Mouse (Mus musculus): ENCODE data around the gene BC017158. TPM values are rescaled to one million over a fixed set of nuclear protein-coding genes. Genes with fewer than 3 reads are reported as not detected.
A peak's percentile ranks its signal among the peaks of the same experiment; 100 is the strongest.

Gene BC017158
- total RNA-seq, 2 experiments from 2014 or later, result 50.8 to 95.0 TPM

DNA sequence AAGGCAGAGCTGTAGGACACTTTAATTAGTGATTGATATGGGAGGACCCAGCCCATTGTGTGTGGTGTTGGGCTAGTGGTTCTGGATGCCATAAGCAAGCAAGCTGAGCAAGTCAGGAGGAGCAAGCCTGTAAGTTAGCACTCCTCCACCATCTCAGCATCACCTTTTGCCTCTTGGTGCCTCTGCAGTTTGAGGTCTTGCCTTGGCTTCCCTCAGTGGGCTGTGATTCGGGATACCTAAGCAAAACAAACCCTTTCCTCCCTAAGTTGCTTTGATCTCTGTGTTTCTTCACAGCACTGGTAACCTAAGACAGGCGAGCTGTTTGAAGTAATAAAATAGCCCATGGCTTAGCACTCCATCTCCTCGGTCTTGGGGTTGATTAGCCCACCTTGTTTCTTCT, 13.3 kb upstream of the BC017158 start:
- ATAC-seq (replicated peaks; ENCODE audit: low FRiP score, low TSS enrichment, poor library complexity, severe bottlenecking), result no peak

DNA sequence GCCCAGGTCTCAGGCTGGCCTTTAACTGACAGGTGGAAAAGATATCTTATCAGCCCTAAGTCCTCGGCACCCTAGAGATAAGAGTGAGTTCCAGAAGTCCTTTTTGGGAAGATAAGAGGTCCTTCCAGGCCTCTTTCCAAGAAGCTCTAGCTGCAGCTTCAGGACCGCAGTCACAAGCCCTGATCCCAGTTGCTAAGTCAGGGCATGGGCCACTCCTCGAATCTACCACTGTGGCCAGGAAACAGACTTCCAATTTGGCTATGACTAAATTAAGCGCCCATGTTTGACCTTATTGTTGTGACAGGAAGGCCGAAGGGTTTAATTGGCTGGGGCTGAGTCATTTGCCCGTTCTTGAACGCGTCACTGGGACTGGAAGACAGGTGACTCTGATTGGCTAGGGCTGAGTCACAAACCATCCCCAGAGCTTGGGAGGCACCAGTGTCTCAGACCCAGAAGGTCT, 12.3 kb upstream of the BC017158 start:
- peak; percentile 45 for ATAC-seq (replicated peaks; ENCODE audit: low FRiP score, low TSS enrichment, poor library complexity, severe bottlenecking)

DNA sequence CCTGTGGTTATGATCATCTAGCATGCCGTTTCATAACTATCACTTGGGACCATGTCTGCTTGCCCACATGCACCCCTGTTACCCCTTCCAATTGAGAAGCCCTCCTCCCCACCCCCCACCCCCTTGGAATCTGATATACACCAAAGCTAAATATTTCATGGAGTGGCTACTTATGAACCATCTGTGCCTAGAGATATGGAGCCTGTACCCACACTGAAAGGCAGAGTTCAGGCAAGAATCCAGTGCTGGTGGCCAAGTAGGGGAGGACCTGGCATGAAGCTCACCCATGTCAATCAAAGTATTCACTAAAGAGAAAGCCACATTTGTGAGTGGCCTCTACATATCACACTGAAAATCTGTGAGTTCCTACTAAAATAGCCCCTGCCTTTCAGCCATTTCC, 11.8 kb upstream of the BC017158 start:
- ATAC-seq (replicated peaks; ENCODE audit: low FRiP score, low TSS enrichment, poor library complexity, severe bottlenecking), result peak; percentile 74

DNA sequence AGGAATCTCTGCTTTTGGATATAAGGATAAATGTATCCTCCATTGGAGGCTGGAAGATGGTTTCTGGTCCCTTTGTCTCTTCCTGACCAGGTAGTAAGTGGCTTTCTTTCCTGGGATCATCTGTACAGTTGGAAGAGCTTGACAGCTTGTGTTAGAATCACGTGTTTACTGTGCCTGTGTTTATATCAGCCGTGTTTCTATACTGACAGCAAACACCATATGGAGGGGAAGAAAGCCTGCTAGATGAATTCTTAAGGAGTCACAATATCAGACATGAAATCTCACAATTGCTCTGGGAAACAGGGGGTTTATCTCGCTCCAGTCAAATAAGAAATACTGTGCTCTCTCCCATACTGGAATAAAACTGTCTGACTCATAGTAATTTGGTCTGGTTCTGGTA, 11.2 kb upstream of the BC017158 start:
- ATAC-seq (replicated peaks; ENCODE audit: low FRiP score, low TSS enrichment, poor library complexity, severe bottlenecking), result no peak

DNA sequence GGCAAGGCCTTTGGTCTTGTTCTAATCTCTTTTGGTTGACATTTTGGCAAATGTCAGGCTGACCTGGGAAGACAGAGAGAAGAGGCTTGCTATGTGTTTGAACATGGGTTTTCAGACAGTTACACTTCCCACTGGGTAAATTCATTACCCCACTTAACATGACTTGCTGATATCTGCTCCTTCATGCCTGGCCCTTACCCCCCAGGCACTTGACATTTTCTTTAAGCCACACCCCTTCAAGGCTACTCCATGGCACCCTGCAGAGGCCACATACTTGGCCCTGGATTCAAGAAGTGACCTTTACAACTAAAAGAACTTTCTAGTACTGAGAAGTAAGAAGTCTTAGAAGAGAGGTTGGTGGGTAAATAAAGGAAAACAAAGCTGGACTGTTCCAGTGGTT, 9.9 kb upstream of the BC017158 start:
- no peak for ATAC-seq (replicated peaks; ENCODE audit: low FRiP score, low TSS enrichment, poor library complexity, severe bottlenecking)

DNA sequence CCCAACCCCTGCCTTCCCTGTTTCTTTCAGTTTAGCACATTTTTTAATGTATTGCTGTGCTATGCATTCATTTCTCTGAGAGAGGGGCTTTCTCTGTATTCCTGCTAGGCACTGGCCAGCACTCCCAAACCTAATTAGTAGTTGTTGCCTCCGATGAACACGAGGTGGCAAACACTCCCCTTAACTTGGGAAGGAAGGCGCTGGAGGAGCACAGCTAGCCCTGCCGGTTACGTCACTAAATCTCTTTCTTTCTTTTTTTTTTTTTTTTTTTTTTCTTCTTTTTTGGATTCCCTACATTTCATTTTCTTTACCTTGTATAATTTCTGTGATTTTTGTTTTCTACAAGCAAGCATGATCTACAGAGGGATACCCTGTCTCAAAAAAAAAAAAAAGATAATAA, 6.9 kb upstream of the BC017158 start:
- ATAC-seq (replicated peaks; ENCODE audit: low FRiP score, low TSS enrichment, poor library complexity, severe bottlenecking), result peak; percentile 66; the same call in 1 of the 2 replicates

DNA sequence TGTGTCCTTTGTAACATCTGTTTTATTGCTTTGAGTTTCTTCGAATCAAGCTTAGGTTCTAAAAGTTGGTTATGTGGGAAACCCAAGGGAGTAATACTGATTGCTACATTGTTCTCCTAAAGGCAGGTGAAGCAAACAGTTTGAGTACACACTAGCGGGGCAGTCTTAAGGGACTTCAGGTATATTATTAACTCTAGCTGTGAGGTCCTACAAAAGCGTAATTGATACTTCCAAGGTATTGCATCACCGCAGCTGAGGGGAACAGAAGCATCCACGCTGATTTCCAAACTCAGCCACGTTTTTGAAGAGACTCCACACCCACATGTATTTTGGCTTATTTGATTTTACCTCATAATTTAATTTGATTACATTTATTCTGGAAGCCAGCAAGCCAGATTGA, 6.2 kb upstream of the BC017158 start:
- no peak for ATAC-seq (replicated peaks; ENCODE audit: low FRiP score, low TSS enrichment, poor library complexity, severe bottlenecking)

DNA sequence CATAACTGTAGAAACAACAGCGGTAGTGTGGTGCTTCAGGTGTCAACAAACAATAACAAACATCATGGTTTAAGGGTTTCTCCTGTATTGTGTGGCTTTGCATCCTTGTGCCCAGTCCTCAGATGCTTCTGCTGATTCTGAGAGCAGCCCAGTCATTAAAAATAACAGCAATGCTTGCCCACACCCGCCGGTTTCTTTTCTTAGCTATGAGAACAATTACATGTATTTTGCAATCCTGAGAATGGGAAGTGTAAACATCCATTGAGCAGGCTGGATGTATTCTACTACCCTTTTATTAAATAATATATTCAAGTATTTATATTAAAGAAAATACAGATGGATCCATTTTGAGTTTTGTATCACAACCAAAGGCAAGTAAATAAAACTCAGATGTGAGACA, 4.2 kb upstream of the BC017158 start:
- no peak for ATAC-seq (replicated peaks; ENCODE audit: low FRiP score, low TSS enrichment, poor library complexity, severe bottlenecking)

DNA sequence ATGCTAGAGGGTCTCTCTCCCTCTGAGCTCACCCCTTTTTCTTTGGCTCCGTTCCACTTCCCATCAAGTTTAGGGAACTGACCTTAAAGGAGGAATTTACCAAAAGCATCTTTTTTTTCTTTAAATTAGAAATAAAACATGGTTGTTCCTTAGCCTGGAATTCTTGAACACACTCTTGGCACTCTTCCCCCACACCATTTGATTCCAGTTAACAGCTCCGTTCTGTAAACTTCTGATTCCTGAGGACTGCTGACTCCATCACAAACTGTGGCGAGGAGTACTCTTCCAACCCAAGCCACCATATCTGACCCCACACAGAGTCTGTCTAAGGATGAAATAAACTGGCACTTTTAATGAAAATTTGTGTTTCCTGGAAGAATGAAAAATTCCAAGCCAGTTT, 3.0 kb upstream of the BC017158 start:
- ATAC-seq (replicated peaks; ENCODE audit: low FRiP score, low TSS enrichment, poor library complexity, severe bottlenecking), result no peak

DNA sequence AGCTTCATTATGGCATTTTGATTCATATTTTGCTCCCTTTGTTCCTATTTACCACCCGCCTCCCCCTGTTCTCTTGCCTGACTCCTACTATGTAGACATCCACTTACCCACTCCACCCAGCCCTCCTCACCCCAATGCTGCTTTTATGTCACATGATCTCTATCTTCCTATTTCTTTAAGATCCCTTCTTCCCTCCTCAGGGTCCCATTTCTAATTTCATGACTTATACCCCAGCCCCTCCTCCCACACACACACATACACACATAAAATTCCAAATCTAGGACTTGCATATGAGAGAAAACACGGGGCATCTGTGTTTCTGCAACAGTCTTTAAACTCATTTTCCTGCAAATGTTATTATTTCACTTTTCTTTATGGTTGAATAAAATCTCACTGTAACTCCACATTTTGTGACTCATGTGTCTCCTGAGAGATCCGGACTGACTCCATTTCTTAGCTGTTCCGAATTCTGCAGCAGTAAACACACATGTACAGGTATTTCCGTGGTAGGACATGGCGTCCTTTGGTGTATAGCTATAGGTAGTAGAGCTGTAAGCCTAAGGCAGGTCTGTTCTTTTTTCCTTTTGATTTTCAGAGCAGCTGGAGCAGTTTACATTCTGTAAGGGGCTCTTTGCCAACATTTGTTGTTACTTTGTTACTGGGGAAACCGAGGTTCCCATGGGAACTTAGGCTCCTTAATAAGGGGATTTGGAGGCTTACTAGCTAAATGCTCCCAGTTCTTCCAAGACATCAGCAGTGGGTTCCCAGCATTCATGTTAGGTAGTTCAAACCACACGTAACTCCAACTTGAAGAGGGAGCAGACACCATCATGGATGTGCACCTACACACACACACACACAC, 742 bp upstream of the BC017158 start:
- ATAC-seq (replicated peaks; ENCODE audit: low FRiP score, low TSS enrichment, poor library complexity, severe bottlenecking), result no peak

DNA sequence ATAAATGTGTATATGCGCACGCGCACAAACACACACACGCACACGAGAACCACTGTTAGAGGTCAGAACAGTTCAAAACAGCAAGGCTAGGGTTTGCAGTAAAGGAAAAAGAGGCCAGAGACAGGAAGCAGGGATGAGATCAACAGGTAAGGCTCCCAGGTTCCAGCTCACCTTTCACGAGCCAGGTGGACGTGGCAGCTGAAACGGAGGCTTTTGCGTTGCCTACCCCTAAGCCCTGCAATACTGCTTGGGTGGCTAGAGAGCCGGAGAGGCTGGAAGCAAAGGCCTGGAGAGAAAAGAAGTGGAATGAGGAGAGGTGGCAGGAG, 716 bp downstream of the BC017158 start:
- ATAC-seq (replicated peaks; ENCODE audit: low FRiP score, low TSS enrichment, poor library complexity, severe bottlenecking), result peak; percentile 32; the same call in 1 of the 2 replicates

DNA sequence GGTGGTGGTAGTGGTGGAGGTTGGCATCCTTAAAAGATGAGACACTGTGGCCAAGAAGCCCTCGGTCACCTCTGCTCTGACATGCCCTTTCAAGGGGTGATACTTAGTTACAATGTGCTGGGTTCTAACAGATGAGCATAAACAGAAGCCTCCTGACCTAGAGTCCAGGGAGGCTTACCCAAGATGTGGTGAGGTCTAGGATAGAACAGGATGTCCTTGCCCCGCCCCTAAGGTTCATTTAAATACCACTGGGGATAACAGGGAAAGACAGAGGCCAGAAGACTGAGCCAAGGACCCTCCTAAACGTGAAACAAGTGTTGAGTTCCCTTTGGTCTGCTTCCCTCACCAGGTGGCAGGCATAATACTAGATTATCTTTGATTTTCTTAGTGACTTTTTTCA, 1.5 kb downstream of the BC017158 start:
- peak; percentile 13; the same call in 1 of the 2 replicates for ATAC-seq (replicated peaks; ENCODE audit: low FRiP score, low TSS enrichment, poor library complexity, severe bottlenecking)

DNA sequence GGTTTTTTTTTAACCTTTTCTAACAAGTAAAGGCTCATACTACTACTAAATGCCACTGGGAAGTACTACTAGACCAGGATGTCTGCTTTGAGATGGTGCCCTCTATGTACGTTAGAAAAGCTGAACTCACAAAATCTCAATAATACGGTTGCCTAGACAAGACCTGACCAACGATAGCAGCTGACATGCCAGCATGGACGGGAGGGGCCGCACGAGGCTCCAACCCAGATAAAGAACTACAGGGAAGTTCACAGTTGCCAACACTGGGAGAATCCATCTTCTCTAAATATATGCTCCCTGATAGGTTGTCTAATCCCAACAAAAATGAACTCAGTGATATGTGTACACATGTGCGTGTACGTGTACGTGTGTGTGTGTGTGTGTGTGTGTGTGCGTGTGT, 3.2 kb downstream of the BC017158 start:
- ATAC-seq (replicated peaks; ENCODE audit: low FRiP score, low TSS enrichment, poor library complexity, severe bottlenecking), result no peak

DNA sequence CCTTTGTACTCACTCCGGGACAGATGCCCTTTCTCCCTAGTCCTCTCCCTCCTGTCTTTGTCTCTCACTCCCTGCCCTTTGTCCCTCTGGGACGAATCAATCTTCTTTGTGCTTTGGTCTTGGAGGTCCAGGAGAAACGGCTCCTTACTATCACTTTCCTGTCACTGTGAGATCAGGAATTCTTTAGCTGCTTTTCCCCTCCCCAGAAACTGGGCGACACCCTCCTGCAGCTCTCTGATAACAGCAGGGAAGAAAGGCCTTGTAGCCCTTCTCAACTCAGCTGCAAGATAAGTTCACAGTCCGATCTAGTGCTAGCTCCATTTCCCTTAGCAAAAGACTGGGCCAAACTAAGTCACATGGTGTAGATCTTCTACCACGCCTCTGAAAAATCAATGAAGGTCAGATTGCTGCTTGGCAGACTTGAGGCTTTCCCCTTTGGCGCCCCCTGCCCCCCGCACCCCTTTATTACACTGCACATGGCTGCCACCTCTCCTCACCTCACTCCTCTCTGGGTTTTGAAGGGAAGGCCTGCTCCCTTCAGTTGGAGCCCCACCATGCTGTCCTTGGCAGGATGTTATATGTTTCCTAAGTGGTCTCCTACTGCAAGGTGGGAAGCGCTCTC, 8.9 kb downstream of the BC017158 start:
- ATAC-seq (replicated peaks; ENCODE audit: low FRiP score, low TSS enrichment, poor library complexity, severe bottlenecking), result peak; percentile 94

DNA sequence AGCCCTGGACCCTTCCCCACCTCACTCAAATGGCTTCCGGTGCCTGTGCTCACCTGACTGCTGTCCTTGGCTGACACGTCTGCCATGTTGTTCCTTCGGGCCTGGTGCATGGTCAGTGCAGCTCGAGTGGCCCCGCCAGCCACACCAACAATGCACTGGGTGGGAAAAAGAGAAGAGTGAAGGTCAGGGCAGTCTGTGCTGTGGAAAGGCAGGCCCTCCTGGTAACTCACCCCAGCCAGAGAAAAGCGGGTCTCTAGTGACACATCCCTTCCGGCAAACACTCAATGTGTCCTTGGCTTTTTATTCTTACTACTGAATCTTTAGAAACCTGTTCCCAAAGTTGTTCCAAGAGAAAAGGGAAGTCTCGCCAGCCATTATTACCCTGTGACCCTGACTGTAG, 12.9 kb downstream of the BC017158 start:
- no peak for ATAC-seq (replicated peaks; ENCODE audit: low FRiP score, low TSS enrichment, poor library complexity, severe bottlenecking)

DNA sequence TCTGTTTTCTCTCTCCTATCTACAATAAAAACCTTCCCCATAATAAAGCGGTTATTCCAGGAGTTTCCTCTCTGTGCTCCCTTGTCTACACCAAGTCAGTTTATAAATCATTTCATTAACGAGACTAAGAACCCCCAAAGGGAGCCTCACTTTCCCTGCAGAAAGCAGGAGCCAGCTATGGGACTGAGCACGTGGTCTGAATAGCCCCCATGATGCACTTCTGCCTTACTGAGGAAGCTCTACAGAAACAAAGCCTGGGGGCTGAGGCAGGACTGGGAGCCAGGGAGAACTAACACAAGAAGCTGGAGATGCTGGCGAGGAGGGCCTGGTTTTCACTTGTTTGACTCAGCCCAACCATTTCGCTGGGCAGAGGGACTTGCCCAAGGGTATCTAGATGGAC, 13.9 kb downstream of the BC017158 start:
- ATAC-seq (replicated peaks; ENCODE audit: low FRiP score, low TSS enrichment, poor library complexity, severe bottlenecking), result no peak

DNA sequence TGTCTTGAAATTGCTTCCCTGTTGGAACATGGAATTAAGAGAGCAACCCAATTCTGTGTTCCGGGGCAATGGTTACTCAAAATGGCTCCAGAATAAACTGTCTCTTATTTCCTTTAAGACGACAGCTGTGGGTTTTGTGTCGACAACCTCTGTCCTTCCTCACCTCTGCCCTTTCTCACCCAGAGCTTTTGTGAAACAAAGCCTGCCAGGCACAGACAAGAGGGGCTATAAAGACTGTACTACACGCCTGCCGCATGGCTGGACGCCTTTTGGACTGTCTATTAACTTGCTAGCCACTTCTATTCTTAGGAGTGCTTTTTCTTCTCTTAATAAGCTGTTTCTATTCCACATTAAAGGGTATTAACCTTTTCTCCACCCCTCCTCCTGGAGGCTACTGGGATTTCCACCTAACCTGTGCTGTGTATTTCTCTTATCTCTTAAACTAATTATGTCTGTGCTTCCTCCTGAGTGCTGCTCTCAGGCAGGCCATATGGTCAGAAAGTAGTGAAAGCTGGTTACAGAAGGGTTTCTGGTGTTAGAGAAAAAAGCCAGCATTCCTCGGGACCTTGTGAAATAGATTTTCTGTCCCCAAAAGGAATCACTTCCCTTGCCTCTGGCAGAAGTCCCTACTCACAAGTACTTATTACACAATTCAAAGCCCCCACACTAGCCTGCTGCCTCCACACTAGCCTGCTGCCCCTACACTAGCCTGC, 15.3 kb downstream of the BC017158 start:
- no peak for ATAC-seq (replicated peaks; ENCODE audit: low FRiP score, low TSS enrichment, poor library complexity, severe bottlenecking)

DNA sequence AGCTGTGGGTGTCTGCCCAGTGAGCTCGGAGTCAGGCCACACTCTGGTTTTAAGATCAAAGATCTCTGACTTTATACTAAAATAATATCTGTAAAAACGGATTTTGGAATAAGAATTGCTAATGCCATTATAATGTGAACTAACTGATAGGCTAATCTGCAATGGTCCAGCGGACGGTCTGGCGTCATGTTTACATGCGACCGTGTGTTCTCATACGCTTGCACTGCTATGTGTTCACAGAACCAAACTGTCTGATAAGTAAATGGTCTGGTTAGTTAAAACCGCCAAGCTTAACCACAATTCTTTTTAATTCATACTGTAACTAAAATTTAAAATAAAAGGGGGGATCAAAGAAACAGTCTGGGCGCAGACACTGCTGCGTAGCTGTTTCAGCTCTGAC, 16.2 kb downstream of the BC017158 start:
- peak; percentile 72 for ATAC-seq (replicated peaks; ENCODE audit: low FRiP score, low TSS enrichment, poor library complexity, severe bottlenecking)

DNA sequence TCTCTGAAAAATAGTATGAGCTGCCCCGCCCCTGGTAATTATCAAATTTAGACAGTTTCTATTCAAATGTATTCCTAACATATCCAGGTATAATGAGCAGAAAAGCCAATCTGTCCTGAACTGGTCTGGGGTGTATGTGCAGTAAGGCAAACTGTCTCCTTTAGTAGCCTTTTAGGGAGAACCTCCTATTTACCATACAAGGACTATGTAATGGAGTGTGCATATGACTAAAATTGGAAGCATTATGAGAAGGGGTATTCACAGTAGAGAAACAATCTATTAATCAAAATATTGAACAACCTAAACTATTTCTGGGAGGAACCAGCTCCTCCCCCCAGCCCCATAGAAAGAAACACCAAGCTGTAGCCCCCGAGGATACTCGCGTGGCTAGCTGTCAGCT, 18.2 kb downstream of the BC017158 start:
- no peak for ATAC-seq (replicated peaks; ENCODE audit: low FRiP score, low TSS enrichment, poor library complexity, severe bottlenecking)

DNA sequence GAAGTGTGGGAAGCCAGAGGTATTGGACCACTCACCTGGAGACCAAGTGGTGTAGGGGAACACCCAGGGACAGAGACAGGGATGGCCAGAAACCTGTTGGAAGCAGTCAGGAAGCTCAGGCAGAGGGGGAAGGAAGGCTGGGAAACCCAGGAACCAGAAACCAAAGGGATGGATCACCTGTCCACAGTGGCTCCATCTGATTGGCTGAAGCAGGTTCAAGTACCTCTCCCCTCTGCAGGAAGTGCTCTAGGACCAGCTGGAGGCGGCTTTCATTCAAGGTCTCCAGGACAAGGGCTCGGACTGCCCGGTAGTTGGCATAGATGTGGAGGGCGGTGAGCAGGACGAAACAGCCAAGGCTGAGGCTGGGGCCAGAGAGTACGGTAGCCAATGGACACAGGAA, 21.9 kb downstream of the BC017158 start:
- ATAC-seq (replicated peaks; ENCODE audit: low FRiP score, low TSS enrichment, poor library complexity, severe bottlenecking), result no peak

DNA sequence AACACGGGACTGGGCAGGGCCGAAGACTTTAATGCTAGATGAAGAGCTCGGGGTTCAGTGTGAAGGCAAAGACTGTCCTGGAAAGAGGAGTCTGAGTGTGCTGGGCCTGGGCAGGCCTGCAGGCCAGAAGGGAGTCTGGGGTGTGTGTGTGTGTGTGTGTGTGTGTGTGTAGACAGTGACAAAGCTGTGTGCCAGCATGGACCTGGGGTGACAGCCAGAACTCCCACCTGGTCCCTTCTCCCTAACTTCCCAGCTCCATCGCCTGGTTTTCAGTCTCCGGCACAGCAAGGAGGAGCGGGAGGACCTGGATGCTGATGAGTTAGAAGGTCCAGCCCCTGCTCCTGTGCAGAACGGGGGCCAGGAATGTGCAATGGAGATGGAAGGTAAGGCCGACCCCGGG, 26.5 kb downstream of the BC017158 start:
- no peak for ATAC-seq (replicated peaks; ENCODE audit: low FRiP score, low TSS enrichment, poor library complexity, severe bottlenecking)
